Mouse (Mus musculus) adrenal gland, postnatal 14 days (tissue): ENCODE measurements around the gene Exoc3l4. TPM values are rescaled to one million over a fixed set of nuclear protein-coding genes. Genes with fewer than 3 reads are reported as not detected.

Source experiments
- DNase-seq: peaks from one replicate; pipeline ENCODE4 v3.0.0; 2021; ENCODE audit warnings: mixed read lengths
- total RNA-seq: library from RNA; stranded (reverse); gene quantifications from 2 replicates; pipeline ENCODE4 v1.2.3, GENCODE M21; 2021

Exoc3l4 gene
- total RNA-seq, 1 experiment from 2014 or later = 5.2 TPM

- DNase-seq = no peak
Observed at GRCm38 (mm10) chr12:111411631-111412355, 5.0 kb upstream of the Exoc3l4 start.

- peak; percentile 56 for DNase-seq
Observed at GRCm38 (mm10) chr12:111412581-111413284, 4.1 kb upstream of the Exoc3l4 start.

GRCm38 (mm10) chr12:111413300-111413699 lies 3.5 kb upstream of the Exoc3l4 start:
- DNase-seq = peak; percentile 95

- no peak for DNase-seq
Observed at GRCm38 (mm10) chr12:111419918-111420317, 3.1 kb downstream of the Exoc3l4 start.

GRCm38 (mm10) chr12:111420946-111421709 lies 4.3 kb downstream of the Exoc3l4 start:
- DNase-seq = no peak

- DNase-seq = no peak
Observed at GRCm38 (mm10) chr12:111422852-111423251, 6.0 kb downstream of the Exoc3l4 start.

GRCm38 (mm10) chr12:111423570-111424129 lies 6.8 kb downstream of the Exoc3l4 start:
- no peak for DNase-seq

- DNase-seq = no peak
Observed at GRCm38 (mm10) chr12:111424547-111424946, 7.7 kb downstream of the Exoc3l4 start.

GRCm38 (mm10) chr12:111425258-111425657 lies 8.4 kb downstream of the Exoc3l4 start:
- DNase-seq = peak; percentile 89

GRCm38 (mm10) chr12:111425789-111426460 lies 9.1 kb downstream of the Exoc3l4 start:
- peak; percentile 95 for DNase-seq

- no peak for DNase-seq
Observed at GRCm38 (mm10) chr12:111427438-111428113, 10.8 kb downstream of the Exoc3l4 start.

- DNase-seq = no peak
Observed at GRCm38 (mm10) chr12:111428364-111428763, 11.5 kb downstream of the Exoc3l4 start.

GRCm38 (mm10) chr12:111428961-111429911 lies 12.4 kb downstream of the Exoc3l4 start:
- DNase-seq = peak; percentile 58

GRCm38 (mm10) chr12:111430049-111430867 lies 13.4 kb downstream of the Exoc3l4 start:
- peak; percentile 69 for DNase-seq

GRCm38 (mm10) chr12:111430868-111431817 lies 14.3 kb downstream of the Exoc3l4 start:
- peak; percentile 64 for DNase-seq

GRCm38 (mm10) chr12:111432097-111432496 lies 15.3 kb downstream of the Exoc3l4 start:
- DNase-seq = no peak

- no peak for DNase-seq
Observed at GRCm38 (mm10) chr12:111432751-111433331, 16.0 kb downstream of the Exoc3l4 start.
